Mouse (Mus musculus) layer of hippocampus, postnatal 14 days (tissue): ENCODE data around the gene Zfp593. TPM values are rescaled to one million over a fixed set of nuclear protein-coding genes. Genes with fewer than 3 reads are reported as not detected.

Experiments
- DNase-seq, 2 experiments: peaks; one replicate each; pipeline ENCODE4 v3.0.0; 2021 to 2022; ENCODE audit warnings: low spot score in 2 of 2, mixed read lengths in 1 of 2
- total RNA-seq, 2 experiments: library from RNA; stranded (reverse); gene quantifications; 2 replicates each; pipeline ENCODE4 v1.2.3; 2021

Gene Zfp593
- total RNA-seq, 2 experiments from 2014 or later, result 10.6 to 11.8 TPM

GRCm38 (mm10) chr4:134237582-134238278 lies 7.7 kb downstream of the Zfp593 start:
- no peak for DNase-seq

- no peak for DNase-seq
Observed at GRCm38 (mm10) chr4:134234876-134235275, 10.5 kb downstream of the Zfp593 start.

GRCm38 (mm10) chr4:134230431-134230830 lies 15.0 kb downstream of the Zfp593 start:
- DNase-seq, result no peak

- DNase-seq, result peak in 1 of 2 experiments; percentile 16
Observed at GRCm38 (mm10) chr4:134227194-134227593, 18.2 kb downstream of the Zfp593 start, which contains the start of gene Catsper4. Catsper4 (minus strand) TSS chr4:134227383.

- no peak for DNase-seq
Observed at GRCm38 (mm10) chr4:134222793-134223600, 22.4 kb downstream of the Zfp593 start.

DNA sequence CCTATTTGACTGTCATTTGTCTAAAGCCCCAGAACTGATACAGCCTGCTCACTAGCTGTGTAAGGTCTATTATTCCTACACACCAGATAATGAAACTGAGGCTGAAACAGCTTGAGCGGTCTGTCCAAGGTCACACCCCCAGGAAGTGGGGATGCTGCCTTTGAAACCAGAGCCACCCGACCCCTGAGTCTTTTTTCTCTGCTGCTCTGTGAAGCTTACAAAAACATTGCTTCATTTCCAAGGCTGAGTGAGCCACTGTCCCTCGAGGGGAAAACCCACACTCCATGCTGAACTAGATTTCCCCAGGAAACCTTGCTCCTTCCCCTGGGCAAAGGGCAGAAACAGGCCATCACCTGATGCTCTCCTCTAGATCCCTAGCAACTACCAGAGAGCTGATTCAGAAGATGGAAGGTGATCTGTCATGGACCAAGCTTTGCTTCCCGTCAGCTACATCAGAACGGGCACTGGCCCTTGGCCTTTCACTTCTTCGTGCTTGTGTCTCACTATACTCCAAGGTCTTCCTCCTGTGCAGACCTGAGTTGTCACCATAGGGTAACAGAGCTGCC lies 38.8 kb downstream of the Zfp593 start:
- no peak for DNase-seq

DNA sequence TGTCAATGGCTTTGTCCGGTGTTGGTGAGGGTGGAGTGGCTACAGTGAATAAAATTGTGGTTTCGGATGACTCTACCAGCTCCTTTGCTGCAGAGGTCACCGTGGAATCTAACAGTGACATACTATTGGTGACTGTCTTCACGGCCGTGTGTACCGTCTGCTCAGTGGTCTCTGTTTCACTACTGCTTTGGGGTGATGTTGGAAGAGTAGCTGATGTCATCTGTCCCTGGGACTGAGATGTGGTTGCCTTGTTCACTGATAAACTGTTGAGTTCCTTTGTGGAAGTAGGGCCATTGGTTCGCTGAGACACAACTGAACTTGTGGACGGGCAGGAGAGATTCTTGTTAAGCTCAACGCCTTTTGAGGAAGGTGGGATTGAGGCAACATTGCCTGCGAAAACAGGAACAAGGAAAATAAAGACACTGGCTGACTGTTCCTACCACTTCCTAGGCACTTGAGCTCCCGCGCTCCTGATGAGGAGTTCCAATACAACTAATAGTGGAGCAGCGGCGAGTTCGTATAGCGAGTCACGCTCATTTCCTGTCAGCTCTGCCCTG lies 42.0 kb downstream of the Zfp593 start:
- no peak for DNase-seq

- no peak for DNase-seq
Observed at GRCm38 (mm10) chr4:134202904-134203303, 42.5 kb downstream of the Zfp593 start, which contains the start of gene Gm7534. Gm7534 (minus strand) TSS chr4:134203004.

GRCm38 (mm10) chr4:134199371-134199770 lies 46.0 kb downstream of the Zfp593 start:
- DNase-seq, result no peak

Other genes with a start within 250 kb of the Zfp593 start
- gene Dhdds, start 244.7 kb downstream of the Zfp593 start, total RNA-seq, result 10 to 100 TPM; 57.9 to 65.2 TPM
- gene Lin28a, start 226.8 kb downstream of the Zfp593 start, total RNA-seq, result not detected
- gene Zfp683, start 191.8 kb downstream of the Zfp593 start, total RNA-seq, result not detected
- 1 to 10 TPM; 1.2 to 2.2 TPM for gene Crybg2, start 184.8 kb downstream of the Zfp593 start, total RNA-seq
- gene Cd52, start 150.5 kb downstream of the Zfp593 start, total RNA-seq, result 1 to 10 TPM in 1 of 2 experiments, under 1 TPM in 1; 0.86 to 1.5 TPM
- 10 to 100 TPM; 22.0 to 24.2 TPM for gene Ubxn11, start 143.0 kb downstream of the Zfp593 start, total RNA-seq
- 100 to 1,000 TPM; 271 to 295 TPM for gene Sh3bgrl3, start 116.8 kb downstream of the Zfp593 start, total RNA-seq
- 10 to 100 TPM; 14.4 to 15.2 TPM for gene Cep85, start 58.5 kb downstream of the Zfp593 start, total RNA-seq
- gene Gm7534, start 42.6 kb downstream of the Zfp593 start, total RNA-seq, result not detected
- gene Catsper4, start 18.2 kb downstream of the Zfp593 start, total RNA-seq, result not detected
- gene Cnksr1, start 7.2 kb downstream of the Zfp593 start, total RNA-seq, result under 1 TPM; 0.19 to 0.58 TPM
- gene E130218I03Rik, start 1.9 kb downstream of the Zfp593 start, total RNA-seq, result not detected
- gene Gm30191, start 1.3 kb upstream of the Zfp593 start, total RNA-seq, result not detected
- 1 to 10 TPM; 3.6 to 4.1 TPM for gene Grrp1, start 8.5 kb upstream of the Zfp593 start, total RNA-seq
- gene Pdik1l, start 42.3 kb upstream of the Zfp593 start, total RNA-seq, result 10 to 100 TPM; 21.5 to 21.9 TPM
- under 1 TPM in 1 of 2 experiments, not detected in 1; 0.21 TPM for gene Trim63, start 69.5 kb upstream of the Zfp593 start, total RNA-seq
- not detected for gene Slc30a2, start 97.6 kb upstream of the Zfp593 start, total RNA-seq
- 10 to 100 TPM; 37.6 to 39.5 TPM for gene Extl1, start 138.3 kb upstream of the Zfp593 start, total RNA-seq
- 10 to 100 TPM in 1 of 2 experiments, 1 to 10 TPM in 1; 7.8 to 10.9 TPM for gene Pafah2, start 150.7 kb upstream of the Zfp593 start, total RNA-seq
- 100 to 1,000 TPM; 425 to 454 TPM for gene Stmn1, start 222.7 kb upstream of the Zfp593 start, total RNA-seq